Mouse (Mus musculus) bone marrow macrophage, adult 2 months (primary cell): ENCODE measurements around the gene Bpi. TPM values are rescaled to one million over a fixed set of nuclear protein-coding genes. Genes with fewer than 3 reads are reported as not detected.

Experiments used
- H3K27ac ChIP-seq: 2 replicates; pipeline ENCODE4 v1.5.1; 2012; ENCODE audit warnings: low read depth, low read length; ENCODE audit not compliant: insufficient read depth
- H3K4me1 ChIP-seq: 2 replicates; pipeline ENCODE4 v1.6.1; 2012; ENCODE audit warnings: low read length; ENCODE audit not compliant: control insufficient read depth, insufficient read depth
- H3K4me3 ChIP-seq: 2 replicates; pipeline ENCODE4 v1.5.1; 2012; ENCODE audit warnings: mild to moderate bottlenecking, low read length, moderate library complexity; ENCODE audit not compliant: insufficient read depth
- CTCF ChIP-seq: IDR thresholded peaks from 2 replicates; pipeline ENCODE4 v1.5.1; 2012; ENCODE audit warnings: low read depth, mild to moderate bottlenecking, low read length, moderate library complexity
- POLR2A ChIP-seq: IDR thresholded peaks from 2 replicates; pipeline ENCODE4 v1.6.1; 2012; ENCODE audit warnings: mild to moderate bottlenecking, low read depth, low read length, borderline replicate concordance
- polyA plus RNA-seq: library from polyadenylated mRNA; stranded (reverse); fragments of >200 nt; gene quantifications from 2 replicates; pipeline ENCODE4 v1.2.4, GENCODE M21; 2012; ENCODE audit not compliant: missing spikeins, insufficient read depth, insufficient read length

Gene Bpi
- polyA plus RNA-seq, 1 experiment: not detected

DNA sequence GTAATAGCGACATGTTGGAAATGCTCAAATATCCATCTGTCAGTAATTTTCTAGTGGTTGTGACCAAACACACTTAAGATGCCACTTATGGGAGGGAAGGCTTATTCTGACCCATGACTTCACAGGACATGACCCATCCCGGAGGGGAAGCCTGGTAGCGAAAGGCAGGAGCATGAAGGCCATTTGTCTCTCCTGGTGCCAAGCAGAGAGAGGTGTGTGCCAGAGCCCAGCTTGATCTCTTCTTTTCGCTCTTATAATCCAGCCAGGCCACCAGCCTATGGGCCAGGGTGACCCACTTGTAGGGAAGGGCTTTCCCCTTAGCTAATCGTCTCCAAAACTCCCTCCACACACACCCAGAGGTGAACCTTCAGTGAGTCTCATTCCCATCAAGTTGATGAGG is 19.8 kb upstream of the Bpi start:
- Histone ChIP-seq H3K4me3 (no peak overlapping the region), H3K27ac (no peak overlapping the region), H3K4me1 (peaks cover 14% of the 10 kb centered on the region)
- no peak for TF ChIP-seq CTCF
- TF ChIP-seq POLR2A: no peak

DNA sequence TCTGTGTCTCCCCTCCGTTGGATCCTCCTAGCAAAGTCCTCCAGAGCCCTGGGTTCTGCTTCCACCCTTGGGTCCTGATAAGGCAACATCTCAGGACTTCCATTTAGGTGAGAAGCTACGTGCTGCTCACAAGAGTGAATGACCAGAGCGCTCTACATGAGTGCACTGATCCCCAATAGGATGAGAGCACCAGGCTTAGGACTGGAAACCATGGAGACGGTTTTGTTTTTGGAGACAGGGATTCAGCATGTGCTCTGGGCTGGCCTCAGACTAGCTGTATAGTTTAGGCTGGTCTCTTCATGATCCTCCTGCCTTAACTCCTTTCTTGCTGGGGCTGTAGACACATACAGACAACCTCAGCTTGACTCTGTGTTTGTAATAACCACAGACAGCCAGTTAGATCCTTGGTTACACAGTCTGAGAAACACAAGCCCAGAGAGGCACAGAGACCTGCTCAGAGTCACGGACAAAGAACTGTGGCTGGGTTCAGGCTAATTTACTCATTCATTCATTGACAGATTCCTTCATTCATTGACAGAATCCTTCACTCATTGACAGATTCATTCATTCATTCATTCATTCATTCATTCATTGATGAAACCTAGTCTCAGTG is 16.7 kb upstream of the Bpi start:
- no peak for TF ChIP-seq CTCF
- TF ChIP-seq POLR2A: no peak
- H3K4me3 ChIP-seq: no peak overlapping the region
- peaks cover 14% of the 10 kb centered on the region for H3K4me1 ChIP-seq
- H3K27ac ChIP-seq: no peak overlapping the region

DNA sequence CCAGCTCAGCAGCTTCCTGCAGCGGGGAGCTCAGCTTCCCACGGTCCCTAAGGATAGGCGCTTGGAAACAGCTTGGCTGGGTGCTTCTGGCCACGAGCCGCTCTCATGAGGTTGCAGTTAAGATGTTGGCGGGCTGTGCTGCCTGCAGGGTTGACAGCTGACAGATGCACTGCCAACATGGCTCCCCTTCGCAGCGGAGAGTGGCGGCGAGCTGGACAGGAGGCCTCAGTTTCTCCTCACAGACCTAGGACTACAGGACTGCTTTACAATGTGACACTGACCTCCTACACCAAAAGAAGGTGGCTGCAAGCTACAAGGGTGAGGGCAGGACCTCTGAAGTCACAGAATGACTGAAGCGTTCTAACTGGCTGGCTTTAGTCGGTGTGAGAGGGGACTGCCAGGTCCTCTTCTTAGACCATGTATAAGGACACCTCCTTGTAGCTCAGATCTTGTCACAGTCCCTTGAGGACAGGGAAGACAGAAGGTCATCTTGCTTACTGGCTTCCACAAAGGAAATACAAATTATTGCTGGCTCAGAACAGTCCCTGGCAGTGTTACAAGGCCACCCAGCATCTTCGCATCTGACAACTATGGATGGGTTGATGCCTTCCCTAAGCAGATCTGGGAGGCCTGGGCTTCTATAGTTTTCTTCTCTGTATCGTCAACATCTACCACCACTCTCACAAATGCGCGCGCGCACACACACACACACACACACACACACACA is 15.6 kb upstream of the Bpi start:
- peaks cover 14% of the 10 kb centered on the region for H3K4me1 ChIP-seq
- no peak overlapping the region for H3K27ac ChIP-seq
- no peak for TF ChIP-seq CTCF
- TF ChIP-seq POLR2A: no peak
- no peak overlapping the region for H3K4me3 ChIP-seq

DNA sequence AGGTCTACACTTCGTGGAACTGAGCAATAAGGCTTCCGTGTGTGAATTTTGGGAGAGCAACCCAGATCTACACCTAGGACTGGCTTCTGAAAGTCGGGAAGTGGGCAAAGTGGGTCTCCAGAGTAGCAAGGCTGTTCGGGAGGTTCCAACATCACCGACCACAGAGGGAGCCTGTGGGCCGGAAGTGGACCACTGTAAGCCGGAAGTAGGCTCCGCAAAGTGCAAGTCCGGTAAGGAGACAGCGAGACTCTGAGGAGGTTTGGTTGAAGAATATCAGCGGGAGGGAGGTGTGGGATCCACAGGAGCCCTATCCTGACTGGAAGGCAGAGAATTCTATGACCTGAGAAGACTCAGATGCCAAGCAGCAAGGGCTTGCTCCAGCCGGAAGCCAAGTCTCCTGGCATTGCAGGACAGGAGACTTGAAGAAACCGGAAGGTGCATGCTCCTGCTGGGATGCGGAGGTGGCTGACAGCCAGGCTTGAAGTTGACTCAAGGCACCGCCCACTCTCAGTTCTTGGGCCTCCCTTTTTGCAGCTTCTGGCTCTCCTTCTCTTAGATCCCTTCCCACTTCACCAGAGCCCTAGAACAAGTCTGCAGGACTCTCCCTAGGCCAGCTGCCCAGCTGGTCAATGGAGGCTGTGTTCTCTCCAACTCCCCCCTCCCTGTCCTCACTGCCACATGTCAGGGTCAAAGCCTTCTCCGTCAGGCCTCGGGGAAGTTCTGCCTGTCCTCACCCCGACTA is 14.6 kb upstream of the Bpi start:
- no peak overlapping the region for H3K4me3 ChIP-seq
- H3K27ac ChIP-seq: no peak overlapping the region
- peaks cover 14% of the 10 kb centered on the region for H3K4me1 ChIP-seq
- TF ChIP-seq CTCF (no peak), POLR2A (no peak)

DNA sequence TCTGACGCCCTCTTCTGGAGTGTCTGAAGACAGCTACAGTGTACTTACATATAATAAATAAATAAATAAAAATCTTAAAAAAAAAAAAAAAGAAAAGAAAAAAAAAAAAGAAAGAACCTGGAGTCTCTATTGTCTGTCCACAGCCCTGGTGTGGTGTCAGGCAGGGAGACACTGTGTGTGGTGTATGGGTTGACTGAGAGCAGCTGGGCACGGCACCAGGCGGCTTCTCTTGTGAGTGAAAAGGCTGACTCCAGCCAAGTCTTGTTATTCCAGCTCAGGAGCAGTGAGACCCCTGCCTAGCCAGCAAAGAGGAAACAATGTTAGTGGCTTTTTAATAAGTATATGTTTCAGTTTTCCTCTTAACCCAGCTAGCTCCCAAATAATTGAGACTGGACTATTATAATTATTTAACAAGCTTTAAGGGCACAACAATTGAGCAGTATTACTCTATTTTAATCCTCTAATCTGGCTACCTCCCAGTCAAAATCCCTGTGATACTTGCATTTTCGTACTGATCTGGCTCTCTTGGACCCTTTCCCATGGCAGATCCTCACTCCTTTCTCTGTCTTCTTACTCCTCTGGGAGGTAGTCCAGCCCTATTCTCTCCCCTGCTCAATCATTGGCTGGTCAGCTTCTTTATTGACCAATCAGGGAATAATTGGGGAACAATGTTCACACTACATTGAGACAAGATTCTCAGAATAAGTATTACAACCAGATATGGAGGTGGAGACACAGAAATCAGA is 12.6 kb upstream of the Bpi start:
- Histone ChIP-seq H3K4me1 (peaks cover 10% of the 10 kb centered on the region), H3K4me3 (no peak overlapping the region), H3K27ac (no peak overlapping the region)
- no peak for TF ChIP-seq CTCF
- TF ChIP-seq POLR2A: no peak

DNA sequence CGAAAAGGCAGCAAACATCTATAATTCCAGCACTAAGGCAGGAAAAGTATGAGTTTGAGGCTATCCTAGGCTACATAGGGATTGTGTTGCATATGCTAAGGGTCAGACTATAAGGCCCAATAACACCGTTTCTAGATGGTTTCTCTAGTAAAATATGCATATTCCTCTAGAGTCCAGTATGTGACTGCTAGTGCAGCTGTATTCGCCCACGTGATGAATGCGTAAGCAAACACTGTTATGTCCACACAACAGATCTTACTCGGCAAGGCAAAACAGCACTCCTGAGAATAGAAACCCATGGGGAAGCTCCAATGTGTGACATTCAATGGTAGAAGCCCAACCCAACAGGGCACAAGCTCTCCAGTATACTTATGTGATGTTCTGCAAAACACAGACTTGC is 10.0 kb upstream of the Bpi start:
- TF ChIP-seq CTCF (no peak), POLR2A (no peak)
- no peak overlapping the region for H3K27ac ChIP-seq
- H3K4me3 ChIP-seq: no peak overlapping the region
- no peaks in the 10 kb centered on the region for H3K4me1 ChIP-seq

DNA sequence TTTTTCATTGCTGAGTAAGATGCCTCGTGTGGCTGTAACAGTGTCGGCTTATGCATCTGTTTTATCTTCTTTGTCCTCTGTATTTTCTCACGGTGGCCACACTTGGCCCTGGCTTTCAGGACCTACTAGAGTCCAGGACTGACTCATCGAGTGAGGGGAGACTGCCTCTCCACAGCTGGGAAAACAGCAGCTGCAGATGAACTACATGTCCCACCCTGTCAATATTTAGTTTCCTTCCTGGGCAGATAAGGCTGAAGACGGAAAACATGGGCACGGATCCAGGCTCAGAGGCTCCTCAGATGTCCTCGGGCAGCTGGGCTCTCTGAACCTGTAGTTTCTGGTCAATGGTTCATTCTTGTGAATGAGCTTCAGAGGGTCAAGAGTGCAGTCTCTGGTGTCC is 9.6 kb upstream of the Bpi start:
- Histone ChIP-seq H3K4me1 (no peaks in the 10 kb centered on the region), H3K4me3 (no peak overlapping the region), H3K27ac (no peak overlapping the region)
- no peak for TF ChIP-seq POLR2A
- no peak for TF ChIP-seq CTCF

DNA sequence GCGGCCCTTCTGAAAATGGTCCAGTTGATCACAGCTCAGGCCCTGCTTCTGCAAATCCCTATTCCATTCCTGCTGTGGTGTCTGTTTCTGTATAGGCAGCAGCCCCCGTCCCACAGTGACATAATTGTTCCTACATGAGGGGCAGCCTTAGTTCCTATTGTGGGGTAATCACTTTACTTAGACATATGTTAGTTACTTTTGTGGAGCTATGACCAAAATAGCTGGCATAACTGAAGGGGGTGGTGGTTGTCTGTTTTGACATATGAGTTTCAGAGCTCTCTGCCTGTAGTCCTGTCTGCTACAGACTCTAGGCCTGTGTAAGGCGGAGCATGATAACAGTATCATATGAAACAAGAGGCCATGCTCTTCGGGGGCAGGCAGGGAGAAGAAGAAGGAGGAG is 7.3 kb upstream of the Bpi start:
- no peak overlapping the region for H3K4me3 ChIP-seq
- H3K27ac ChIP-seq: no peak overlapping the region
- TF ChIP-seq CTCF (no peak), POLR2A (no peak)
- no peaks in the 10 kb centered on the region for H3K4me1 ChIP-seq

DNA sequence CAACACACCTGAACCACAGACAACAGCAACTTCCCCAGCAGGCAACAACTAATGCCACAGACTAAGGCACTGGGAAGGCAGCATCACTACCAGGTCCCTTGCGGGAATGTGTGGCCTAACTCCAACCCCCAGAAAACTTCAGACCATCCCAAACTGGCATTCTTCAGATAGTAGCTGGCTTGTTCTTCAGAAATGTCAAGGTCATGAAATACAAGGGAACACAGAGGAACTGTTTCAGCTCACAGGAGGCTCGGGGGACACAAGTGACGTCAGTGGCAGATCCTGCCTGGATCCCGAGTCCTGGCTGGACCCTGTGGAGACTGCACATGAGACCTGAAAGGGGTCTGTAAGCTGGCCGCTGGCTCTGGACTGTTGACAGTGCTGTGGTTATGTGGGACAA is 4.1 kb upstream of the Bpi start:
- Histone ChIP-seq H3K4me1 (peaks cover 5% of the 10 kb centered on the region; the same call in 1 of the 2 replicates), H3K4me3 (no peak overlapping the region), H3K27ac (no peak overlapping the region)
- TF ChIP-seq CTCF: no peak
- no peak for TF ChIP-seq POLR2A

DNA sequence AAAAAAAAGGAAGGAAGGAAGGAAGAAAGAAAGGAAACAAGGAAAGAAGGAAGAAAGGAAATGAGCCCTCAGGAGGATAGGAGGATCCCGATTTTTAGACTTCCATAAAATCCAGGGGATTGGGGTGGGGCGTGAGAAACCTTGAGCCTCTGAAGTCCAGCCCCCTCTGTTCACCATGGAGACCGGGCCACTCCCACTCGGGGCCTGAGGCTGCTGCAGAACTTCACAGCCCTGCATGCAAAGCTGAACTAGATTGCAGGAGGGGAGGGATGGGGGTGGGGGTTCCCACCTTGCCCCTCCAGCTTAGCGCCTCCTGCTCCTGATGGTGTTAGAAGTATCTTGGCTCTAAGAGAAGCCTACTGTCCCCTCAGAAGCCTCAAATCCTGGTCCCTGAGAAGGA is 1.0 kb upstream of the Bpi start:
- peaks cover 5% of the 10 kb centered on the region; the same call in 1 of the 2 replicates for H3K4me1 ChIP-seq
- H3K27ac ChIP-seq: no peak overlapping the region
- TF ChIP-seq CTCF (no peak), POLR2A (no peak)
- H3K4me3 ChIP-seq: no peak overlapping the region

DNA sequence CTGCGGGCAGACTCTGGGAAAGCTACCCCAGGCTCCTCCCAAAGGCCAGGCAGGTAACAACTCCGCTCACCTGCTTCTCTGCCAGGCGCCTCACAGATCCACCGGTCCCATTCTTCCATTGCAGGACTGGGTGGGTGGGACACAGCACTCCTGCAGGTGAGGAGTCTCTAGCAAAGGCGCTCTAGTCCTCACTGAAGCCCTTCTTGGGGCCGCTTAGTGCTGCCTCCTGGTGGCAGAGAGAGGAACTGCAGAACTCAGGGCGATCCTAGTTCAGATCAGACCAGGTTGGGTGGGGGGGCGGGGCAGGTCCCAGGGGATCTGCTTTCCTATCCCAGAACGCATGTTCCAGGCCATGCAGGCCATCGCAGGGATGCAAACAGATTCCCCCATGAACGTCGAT is 887 bp downstream of the Bpi start:
- H3K4me3 ChIP-seq: no peak overlapping the region
- H3K27ac ChIP-seq: no peak overlapping the region
- TF ChIP-seq POLR2A: no peak
- peak; percentile 78 for TF ChIP-seq CTCF
- peaks cover 5% of the 10 kb centered on the region; the same call in 1 of the 2 replicates for H3K4me1 ChIP-seq
